Mouse (Mus musculus): ENCODE results near the gene Dusp1. TPM values are rescaled to one million over a fixed set of nuclear protein-coding genes. Genes with fewer than 3 reads are reported as not detected.

Gene Dusp1
- 28.8 and 31.5 TPM in 2 replicates for polyA plus RNA-seq (2016; fragmentation: Nextera tagmentation; extraction: Ambion mirVana)

DNA sequence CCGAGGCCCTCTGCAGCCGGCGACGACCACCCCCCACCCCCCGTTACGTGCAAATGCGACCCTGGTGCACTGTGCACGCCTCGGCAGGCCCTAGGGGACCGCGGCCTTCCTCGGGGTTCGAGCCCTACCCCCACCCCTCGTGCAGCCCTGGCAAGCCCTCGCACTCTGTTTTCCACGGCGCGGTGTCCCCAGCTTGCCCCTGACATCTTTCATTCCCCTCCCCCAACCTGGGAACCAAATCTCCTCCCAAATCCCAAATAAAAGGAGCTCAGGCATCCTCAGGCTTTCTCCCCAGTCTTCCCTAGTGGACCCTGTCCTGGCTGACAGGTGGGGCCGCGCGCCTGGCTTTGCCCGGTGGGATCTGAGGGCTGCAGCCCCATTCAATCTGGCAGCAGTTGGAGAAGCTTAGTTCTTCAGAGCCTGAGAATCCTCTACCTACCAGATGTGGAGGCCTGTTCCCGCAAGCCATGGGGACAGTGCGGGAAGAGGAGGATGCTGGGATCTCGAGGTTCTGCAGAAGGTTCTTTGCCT is at the start of gene Dusp1:
TSS of gene Dusp1 (minus strand) at position 478 of the 531 bp plus-strand sequence.
- Histone ChIP-seq H3K9me3 (no peaks in the 10 kb centered on the region), H3K4me1 (peaks cover 47% of the 10 kb centered on the region), H3K27me3 (ENCODE audit: insufficient read depth, poor library complexity, severe bottlenecking) (no peaks in the 10 kb centered on the region), H3K36me3 (peaks cover 37% of the 10 kb centered on the region), H3K4me3 (peak within 1 kb of the TSS; percentile 95), H3K27ac (peak within 1 kb of the TSS; percentile 95)
- 2% methylated on average over 25 of the region's 25 CpGs for WGBS
- DNase-seq (ENCODE audit: low spot score), result no peak

DNA sequence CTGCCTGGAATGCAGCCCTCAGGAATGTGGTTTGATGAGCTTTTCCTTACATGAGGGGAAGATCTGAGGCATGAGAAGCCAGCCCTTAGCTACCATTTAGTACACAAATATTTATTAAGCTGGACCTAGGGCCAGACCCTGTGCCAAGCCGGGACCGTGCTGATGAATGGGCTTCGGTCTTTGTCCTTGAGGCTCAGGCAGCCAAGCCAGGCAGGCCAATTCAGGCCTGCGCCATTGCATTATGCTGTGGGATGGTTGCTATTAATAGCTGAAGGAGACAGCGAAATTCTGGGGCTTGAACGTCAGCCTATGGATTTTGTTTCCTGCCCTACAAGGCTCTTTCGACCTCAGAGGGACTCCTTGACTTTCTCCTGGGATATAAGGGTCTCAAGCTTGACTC is 49.4 kb upstream of the Dusp1 start:
- peak overlapping the region; percentile 90 for H3K27ac ChIP-seq
- H3K9me3 ChIP-seq, result no peaks in the 10 kb centered on the region
- H3K4me1 ChIP-seq, result peaks cover 41% of the 10 kb centered on the region
- no peaks in the 10 kb centered on the region for H3K27me3 ChIP-seq (ENCODE audit: insufficient read depth, poor library complexity, severe bottlenecking)
- DNase-seq (ENCODE audit: low spot score), result no peak
- WGBS, result 57% methylated on average over 7 of the region's 7 CpGs
- H3K4me3 ChIP-seq, result no peak overlapping the region
- H3K36me3 ChIP-seq, result peaks cover 70% of the 10 kb centered on the region

DNA sequence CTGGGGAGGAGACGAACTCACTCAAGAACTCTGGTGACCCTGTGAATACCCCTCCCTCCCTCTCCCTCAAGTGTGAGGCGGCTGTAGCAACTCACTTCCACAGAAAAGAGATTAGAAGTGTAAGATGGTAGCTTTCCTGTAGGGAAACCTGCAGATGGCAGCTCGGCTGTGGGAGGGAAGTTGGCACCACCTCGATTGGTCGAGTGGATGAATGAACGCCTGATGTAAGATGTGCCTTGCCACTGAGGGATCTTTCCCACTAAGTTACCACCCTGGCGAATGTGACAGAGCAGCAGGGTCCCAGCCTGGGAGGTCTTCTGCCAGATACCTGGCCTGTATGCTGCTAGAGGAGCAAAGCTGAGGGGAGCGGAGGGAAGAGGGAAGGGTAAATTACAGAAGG is 47.9 kb upstream of the Dusp1 start:
- Histone ChIP-seq H3K4me1 (peaks cover 41% of the 10 kb centered on the region), H3K9me3 (no peaks in the 10 kb centered on the region), H3K27me3 (ENCODE audit: insufficient read depth, poor library complexity, severe bottlenecking) (no peaks in the 10 kb centered on the region), H3K36me3 (peaks cover 70% of the 10 kb centered on the region), H3K4me3 (no peak overlapping the region), H3K27ac (peak overlapping the region; percentile 90)
- no peak for DNase-seq (ENCODE audit: low spot score)
- 71% methylated on average over 8 of the region's 8 CpGs for WGBS

DNA sequence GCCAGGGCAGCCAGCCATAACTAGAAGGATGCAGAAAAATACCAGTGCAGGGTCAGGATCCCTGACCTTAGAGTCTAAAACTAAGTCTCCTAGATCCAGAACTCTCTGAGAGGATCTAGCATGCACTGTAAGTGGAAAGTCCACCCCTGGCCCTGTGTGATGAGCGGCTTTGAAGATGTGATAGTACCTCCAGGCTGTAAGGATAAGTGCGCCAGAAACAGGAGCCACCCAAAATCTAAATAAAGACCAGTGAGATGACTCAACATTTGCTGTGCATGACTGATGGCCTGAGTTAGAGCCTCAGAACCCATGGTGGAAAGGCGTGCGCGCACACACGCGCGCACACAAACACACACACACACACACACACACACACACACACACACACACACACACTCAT is 46.9 kb upstream of the Dusp1 start:
- Histone ChIP-seq H3K4me1 (peaks cover 35% of the 10 kb centered on the region), H3K27me3 (ENCODE audit: insufficient read depth, poor library complexity, severe bottlenecking) (no peaks in the 10 kb centered on the region), H3K36me3 (peaks cover 65% of the 10 kb centered on the region), H3K4me3 (no peak overlapping the region), H3K27ac (no peak overlapping the region), H3K9me3 (no peaks in the 10 kb centered on the region)
- peak; percentile 85 for DNase-seq (ENCODE audit: low spot score)
- 79% methylated on average over 8 of the region's 8 CpGs for WGBS

DNA sequence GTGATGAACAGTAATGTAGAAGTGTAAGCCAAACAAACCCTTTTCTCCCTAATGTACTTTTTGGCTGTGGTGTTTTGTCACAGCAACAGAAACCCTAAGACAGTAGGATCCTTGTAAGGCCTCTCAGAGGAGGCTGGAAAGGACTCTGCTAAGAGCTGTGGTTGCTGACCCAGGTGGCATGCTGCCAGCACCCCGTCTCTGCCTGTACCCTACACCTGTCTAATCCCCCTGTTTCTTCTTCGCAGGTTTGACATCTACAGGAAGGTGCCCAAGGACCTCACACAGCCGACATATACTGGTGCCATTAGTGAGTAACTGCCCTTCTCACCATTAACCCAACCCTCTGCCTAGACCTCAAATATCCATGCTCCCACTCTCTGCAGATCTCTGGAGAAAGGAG is 46.4 kb upstream of the Dusp1 start:
- Histone ChIP-seq H3K4me3 (no peak overlapping the region), H3K9me3 (no peaks in the 10 kb centered on the region), H3K27me3 (ENCODE audit: insufficient read depth, poor library complexity, severe bottlenecking) (no peaks in the 10 kb centered on the region), H3K4me1 (peaks cover 36% of the 10 kb centered on the region), H3K27ac (no peak overlapping the region), H3K36me3 (peaks cover 61% of the 10 kb centered on the region)
- DNase-seq (ENCODE audit: low spot score), result no peak
- WGBS, result 89% methylated on average over 3 of the region's 3 CpGs

DNA sequence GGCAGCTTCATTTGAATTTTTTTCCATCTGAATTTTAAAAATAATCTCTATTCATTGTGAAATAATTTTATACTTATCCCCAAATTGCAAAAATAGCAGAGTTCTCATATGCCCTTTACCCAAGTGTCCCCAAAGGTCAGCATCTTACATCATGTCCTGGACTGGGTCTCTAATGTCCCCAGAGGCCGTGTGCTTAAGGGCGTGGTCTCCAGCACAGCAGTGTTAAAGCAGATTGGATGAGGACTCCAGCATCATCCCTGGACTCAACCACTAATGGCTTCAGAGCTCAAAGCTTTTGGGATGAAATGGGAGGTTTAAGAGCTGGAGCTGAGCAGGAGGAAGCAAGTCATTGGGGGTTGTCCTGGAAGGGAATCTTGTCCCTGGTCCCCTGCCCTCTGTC is 44.6 kb upstream of the Dusp1 start:
- Histone ChIP-seq H3K36me3 (peaks cover 58% of the 10 kb centered on the region), H3K4me3 (no peak overlapping the region), H3K9me3 (no peaks in the 10 kb centered on the region), H3K27ac (no peak overlapping the region), H3K27me3 (ENCODE audit: insufficient read depth, poor library complexity, severe bottlenecking) (no peaks in the 10 kb centered on the region), H3K4me1 (peaks cover 46% of the 10 kb centered on the region)
- DNase-seq (ENCODE audit: low spot score), result no peak
- 84% methylated on average over 2 of the region's 2 CpGs for WGBS

DNA sequence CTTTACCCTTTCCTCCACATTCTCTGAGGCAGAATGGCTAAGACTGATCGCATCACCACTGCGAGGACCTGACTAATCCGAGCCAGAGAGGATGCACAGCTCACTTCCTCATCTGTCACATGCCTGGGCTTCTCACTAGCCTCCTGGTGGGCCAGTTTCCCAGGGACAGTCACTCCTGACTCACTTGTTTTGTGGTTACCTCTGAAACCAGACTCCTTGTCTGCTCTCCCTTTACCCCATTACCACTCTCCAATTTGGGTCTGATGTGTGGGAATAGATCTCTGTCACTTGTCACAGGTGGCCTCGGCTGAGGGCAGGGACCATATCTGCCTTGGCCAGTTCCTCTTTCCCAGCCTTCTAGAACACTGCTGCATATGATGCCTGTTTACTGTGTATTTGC is 43.7 kb upstream of the Dusp1 start:
- no peaks in the 10 kb centered on the region for H3K27me3 ChIP-seq (ENCODE audit: insufficient read depth, poor library complexity, severe bottlenecking)
- peaks cover 46% of the 10 kb centered on the region for H3K4me1 ChIP-seq
- peak overlapping the region; percentile 1; the same call in 1 of the 2 replicates for H3K27ac ChIP-seq
- peaks cover 52% of the 10 kb centered on the region for H3K36me3 ChIP-seq
- H3K4me3 ChIP-seq, result no peak overlapping the region
- 88% methylated on average over 4 of the region's 4 CpGs for WGBS
- DNase-seq (ENCODE audit: low spot score), result no peak
- no peaks in the 10 kb centered on the region for H3K9me3 ChIP-seq

DNA sequence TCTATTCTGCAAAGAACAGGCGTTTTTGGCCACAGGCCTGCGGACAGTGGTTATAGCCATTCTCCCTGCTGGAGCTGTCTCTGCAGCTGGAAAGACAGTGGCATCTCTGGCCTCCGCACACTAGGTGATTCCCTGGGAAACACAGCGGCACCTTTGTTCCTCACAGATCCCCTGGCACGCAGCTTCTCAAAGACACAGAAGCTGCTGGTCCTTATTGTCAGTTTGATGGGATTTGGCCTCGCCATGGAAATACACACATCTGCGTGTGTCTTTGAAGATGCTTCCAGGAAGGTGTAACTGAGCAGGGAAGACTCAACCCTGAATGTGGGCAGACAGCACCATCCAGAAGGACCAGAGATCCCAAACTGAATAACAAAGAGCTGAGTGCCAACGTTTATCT is 41.4 kb upstream of the Dusp1 start:
- Histone ChIP-seq H3K27ac (peak overlapping the region; percentile 72), H3K4me1 (peaks cover 41% of the 10 kb centered on the region), H3K9me3 (no peaks in the 10 kb centered on the region), H3K4me3 (no peak overlapping the region), H3K27me3 (ENCODE audit: insufficient read depth, poor library complexity, severe bottlenecking) (no peaks in the 10 kb centered on the region), H3K36me3 (peaks cover 36% of the 10 kb centered on the region)
- 87% methylated on average over 8 of the region's 8 CpGs for WGBS
- no peak for DNase-seq (ENCODE audit: low spot score)

DNA sequence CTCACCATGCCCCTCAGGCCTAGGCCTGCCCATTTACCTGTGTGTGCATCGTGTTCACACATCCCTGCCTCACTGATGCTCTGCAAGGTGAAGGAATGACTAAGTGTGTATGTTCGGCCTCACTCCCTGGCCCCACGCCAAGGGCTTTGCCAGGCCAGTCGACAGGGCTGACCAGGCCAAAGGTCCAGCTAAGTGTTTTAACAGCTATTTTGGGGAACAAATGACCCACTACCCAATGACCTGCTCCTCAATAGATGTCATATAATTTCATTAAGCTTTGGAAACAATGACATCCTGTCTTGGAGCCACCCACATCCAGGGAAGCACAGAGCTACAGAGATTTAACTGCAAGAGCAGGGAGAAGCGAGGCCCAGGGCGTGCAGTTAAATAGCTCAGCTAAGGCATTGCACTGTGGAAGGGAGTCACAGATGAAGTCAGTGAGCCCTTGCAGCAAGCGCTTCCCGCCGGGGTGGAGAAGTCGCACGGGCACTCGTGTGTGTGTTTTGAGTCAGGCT is 40.5 kb upstream of the Dusp1 start:
- H3K27me3 ChIP-seq (ENCODE audit: insufficient read depth, poor library complexity, severe bottlenecking), result no peaks in the 10 kb centered on the region
- no peak overlapping the region for H3K4me3 ChIP-seq
- H3K9me3 ChIP-seq, result no peaks in the 10 kb centered on the region
- peak overlapping the region; percentile 72 for H3K27ac ChIP-seq
- WGBS, result 67% methylated on average over 12 of the region's 12 CpGs
- peaks cover 39% of the 10 kb centered on the region for H3K4me1 ChIP-seq
- no peak for DNase-seq (ENCODE audit: low spot score)
- peaks cover 31% of the 10 kb centered on the region for H3K36me3 ChIP-seq

DNA sequence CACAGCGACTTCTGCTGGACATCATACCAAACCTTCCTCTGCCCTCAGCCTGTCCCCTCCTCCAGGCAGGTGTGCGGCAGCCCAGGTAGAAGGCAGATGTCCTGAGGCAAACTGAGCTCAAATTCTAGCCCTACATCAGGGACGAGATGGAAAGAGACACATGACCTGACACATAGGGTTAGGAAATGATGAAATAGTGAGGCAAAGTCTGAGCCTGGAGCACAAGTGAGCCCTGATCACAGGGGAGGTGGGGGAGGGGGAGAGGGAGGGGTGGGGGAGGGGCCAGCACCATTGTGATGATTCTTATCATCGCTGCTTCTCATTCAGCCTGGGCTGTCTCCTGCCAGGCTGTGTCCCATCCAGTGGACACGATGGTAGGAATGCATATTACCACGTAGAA is 40.0 kb upstream of the Dusp1 start:
- 51% methylated on average over 6 of the region's 6 CpGs for WGBS

DNA sequence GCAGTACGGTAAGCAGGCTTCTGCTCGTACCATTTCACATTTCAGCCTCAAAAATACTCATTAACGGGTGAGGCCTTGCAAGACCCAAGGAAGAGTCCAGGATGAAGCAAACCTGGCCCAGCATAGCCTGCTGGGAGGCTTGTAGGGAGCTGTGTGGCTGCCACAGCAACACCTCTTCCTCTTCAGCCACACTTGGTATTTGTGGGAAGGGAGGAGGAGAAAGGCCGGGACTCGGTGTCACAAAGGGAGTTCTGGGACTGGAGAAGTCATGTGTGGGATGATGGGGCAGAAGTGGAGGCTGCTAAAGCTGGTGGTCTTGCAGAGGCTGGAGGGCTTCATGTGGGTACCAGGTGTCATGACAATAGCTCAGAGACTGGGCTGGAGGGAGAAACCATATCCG is 39.6 kb upstream of the Dusp1 start:
- Histone ChIP-seq H3K4me1 (peaks cover 46% of the 10 kb centered on the region), H3K36me3 (peaks cover 26% of the 10 kb centered on the region; the same call in 1 of the 2 replicates), H3K4me3 (no peak overlapping the region), H3K9me3 (no peaks in the 10 kb centered on the region), H3K27ac (peak overlapping the region; percentile 72), H3K27me3 (ENCODE audit: insufficient read depth, poor library complexity, severe bottlenecking) (no peaks in the 10 kb centered on the region)
- no peak for DNase-seq (ENCODE audit: low spot score)
- 61% methylated on average over 6 of the region's 6 CpGs for WGBS

More for the DNA sequence above, 40.0 kb upstream of the Dusp1 start:
- DNase-seq (ENCODE audit: low spot score), result no peak
- peak overlapping the region; percentile 72 for H3K27ac ChIP-seq
- H3K27me3 ChIP-seq (ENCODE audit: insufficient read depth, poor library complexity, severe bottlenecking), result no peaks in the 10 kb centered on the region
- peaks cover 42% of the 10 kb centered on the region for H3K4me1 ChIP-seq
- peaks cover 30% of the 10 kb centered on the region for H3K36me3 ChIP-seq
- H3K4me3 ChIP-seq, result no peak overlapping the region
- no peaks in the 10 kb centered on the region for H3K9me3 ChIP-seq

DNA sequence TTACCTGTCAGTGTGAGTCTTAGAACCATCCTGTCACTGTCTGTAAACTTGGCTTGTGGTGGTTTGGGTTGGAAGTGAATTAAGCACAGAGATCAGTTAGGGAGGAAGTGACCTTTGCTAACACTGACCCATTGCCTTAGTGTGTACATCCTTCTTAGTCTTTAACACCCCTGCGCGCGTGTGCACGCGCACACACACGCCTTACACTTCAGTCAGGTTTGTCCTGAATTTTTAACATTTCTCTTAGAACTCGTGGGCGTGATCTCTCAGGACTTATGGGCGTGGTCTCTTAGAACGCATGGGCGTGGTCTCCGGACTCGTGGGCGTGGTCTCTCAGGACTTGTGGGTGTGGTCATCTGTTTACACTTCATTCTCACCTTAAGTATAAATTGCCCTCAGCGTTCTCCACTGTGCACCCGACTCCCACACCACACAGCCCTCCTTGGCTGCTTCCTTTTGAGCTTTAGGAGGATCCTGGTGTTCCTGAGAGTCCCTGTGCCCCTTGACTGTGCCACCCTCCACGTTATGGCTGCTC is 39.1 kb upstream of the Dusp1 start:
- Histone ChIP-seq H3K4me3 (no peak overlapping the region), H3K27me3 (ENCODE audit: insufficient read depth, poor library complexity, severe bottlenecking) (no peaks in the 10 kb centered on the region), H3K4me1 (peaks cover 52% of the 10 kb centered on the region), H3K36me3 (peaks cover 25% of the 10 kb centered on the region; the same call in 1 of the 2 replicates), H3K9me3 (no peaks in the 10 kb centered on the region), H3K27ac (peak overlapping the region; percentile 72)
- no peak for DNase-seq (ENCODE audit: low spot score)
- WGBS, result 58% methylated on average over 17 of the region's 17 CpGs

DNA sequence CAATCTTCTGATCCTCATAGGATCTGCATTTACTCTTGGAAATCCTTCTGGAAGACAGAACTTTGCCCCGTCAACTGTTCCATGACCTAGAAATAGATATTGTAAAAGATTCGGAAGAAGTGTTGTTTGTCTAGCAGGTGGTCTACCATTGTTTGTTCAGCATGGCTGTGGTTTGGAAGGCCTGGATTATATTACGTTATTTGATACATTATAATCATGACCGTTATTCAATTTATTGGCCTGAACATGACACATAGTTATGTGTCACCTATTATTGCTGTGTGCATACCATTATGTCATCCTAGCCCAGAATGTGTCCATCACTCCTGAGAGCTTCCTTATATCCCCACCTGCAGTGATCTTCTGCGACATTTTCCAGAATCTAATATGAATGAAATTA is 36.9 kb upstream of the Dusp1 start:
- Histone ChIP-seq H3K36me3 (0 out of 2 replicates have a peak, but pooled peaks cover 9% of the 10 kb centered on the region), H3K4me3 (no peak overlapping the region), H3K4me1 (peaks cover 73% of the 10 kb centered on the region), H3K27ac (no peak overlapping the region), H3K27me3 (ENCODE audit: insufficient read depth, poor library complexity, severe bottlenecking) (no peaks in the 10 kb centered on the region), H3K9me3 (no peaks in the 10 kb centered on the region)
- 89% methylated on average over 5 of the region's 5 CpGs for WGBS
- DNase-seq (ENCODE audit: low spot score), result no peak
